Mouse (Mus musculus) stomach, embryonic 15.5 days (tissue): Measurements from ENCODE around the gene Spaca7. TPM values are rescaled to one million over a fixed set of nuclear protein-coding genes. Genes with fewer than 3 reads are reported as not detected.

Experiments used
- polyA plus RNA-seq: library from polyadenylated mRNA; unstranded; fragments of >200 nt; fragmentation: Nextera tagmentation; extraction: Ambion mirVana; gene quantifications from 2 replicates; pipeline ENCODE4 v1.2.1, GENCODE M21; 2015

Spaca7 gene
- polyA plus RNA-seq, 1 experiment from 2014 or later, result not detected

Other genes with a start within 250 kb of the Spaca7 start
- gene Sox1, start 177.7 kb upstream of the Spaca7 start, polyA plus RNA-seq, result not detected in 2 replicates
- gene Tubgcp3, start 99.2 kb downstream of the Spaca7 start, polyA plus RNA-seq, result 37.5 and 39.8 TPM in 2 replicates
- gene Atp11a, start 184.0 kb downstream of the Spaca7 start, polyA plus RNA-seq, result 16.2 TPM in 2 replicates